Mouse (Mus musculus) lung, adult 2 months (tissue): Measurements from ENCODE around the gene Nup93.

Experiments used
- CTCF ChIP-seq: fragments of 200-500 bp; IDR thresholded peaks from 2 replicates; pipeline ENCODE4 v1.5.1; 2011; ENCODE audit warnings: mild to moderate bottlenecking, low read length, control low read depth; ENCODE audit not compliant: insufficient read depth
- POLR2A ChIP-seq: fragments of 200-500 bp; IDR thresholded peaks from 2 replicates; pipeline ENCODE4 v1.6.1; 2011; ENCODE audit warnings: low read depth, mild to moderate bottlenecking, control low read depth, low read length, borderline replicate concordance; ENCODE audit errors: extremely low read depth

- no peak for TF ChIP-seq CTCF
- TF ChIP-seq POLR2A: no peak
These were observed 8.1 kb upstream of the Nup93 start for GRCm38 (mm10) chr8:94206256-94206655.
